In genomic region chr2:170318713-170319532, GRCm38 (mm10) we compare ENCODE assay signal across 8 mouse cellular contexts.
DNase-seq lines count a peak whose midpoint lies in the region; ATAC-seq and TF ChIP-seq lines count a peak whose summit lies in the region.

No protein-coding gene starts in this region.

- no peak for TF ChIP-seq POLR2A in cerebellum, adult 2 months (IDR thresholded peaks at IDR 0.05; ENCODE audit: borderline replicate concordance, insufficient read depth, low read length)

- peak; percentile 35; the same call in 1 of the 2 replicates for TF ChIP-seq CTCF in cerebellum, adult 2 months (IDR thresholded peaks at IDR 0.05; ENCODE audit: borderline replicate concordance, insufficient read depth, low read depth, low read length)
- TF ChIP-seq CTCF in lung, postnatal 0 days (IDR thresholded peaks at IDR 0.05), result peak; percentile 95

- no peaks in the 10 kb centered on the region for H3K36me3 ChIP-seq in ES-E14 (ENCODE audit: control insufficient read depth, insufficient read depth, low read length, poor library complexity, severe bottlenecking)
- H3K36me3 ChIP-seq in hindbrain, embryonic 11.5 days (ENCODE audit: control insufficient read depth, insufficient read depth, low read length), result no peaks in the 10 kb centered on the region
- H3K36me3 ChIP-seq in lung, postnatal 0 days (ENCODE audit: insufficient read depth, low read length), result no peaks in the 10 kb centered on the region

- peak; percentile 92 for ATAC-seq in hindbrain, embryonic 11.5 days (ENCODE audit: low FRiP score)
- ATAC-seq in lung, postnatal 0 days, result peak; percentile 96

- H3K27ac ChIP-seq in ES-E14 (ENCODE audit: insufficient read depth, low read depth, low read length, poor library complexity, severe bottlenecking), result no peak overlapping the region
- no peak overlapping the region for H3K27ac ChIP-seq in cerebellum, adult 2 months (ENCODE audit: insufficient read depth, low read length)
- peak overlapping the region; percentile 30; the same call in 1 of the 2 replicates for H3K27ac ChIP-seq in hindbrain, embryonic 11.5 days (ENCODE audit: low read depth, low read length)
- no peak overlapping the region for H3K27ac ChIP-seq in lung, postnatal 0 days (ENCODE audit: low read length)

- peak overlapping the region; percentile 50 for H3K4me2 ChIP-seq in hindbrain, embryonic 11.5 days (replicated peaks; ENCODE audit: low read depth, low read length)
- peak overlapping the region; percentile 68 for H3K4me2 ChIP-seq in lung, postnatal 0 days (replicated peaks; ENCODE audit: low read depth, low read length)

- 6% methylated on average over 25 of the region's 25 CpGs for WGBS in cerebellum, adult 2 months
- WGBS in hindbrain, embryonic 11.5 days, result 12% methylated on average over 24 of the region's 25 CpGs
- 13% methylated on average over 23 of the region's 25 CpGs for WGBS in lung, postnatal 0 days

- H3K4me1 ChIP-seq in ES-E14 (ENCODE audit: control insufficient read depth in 2 of 2, insufficient read depth in 2 of 2, low read length in 2 of 2, poor library complexity in 1 of 2), result peaks cover 2 to 7% of the 10 kb centered on the region in 2 experiments; a peak in 2 of 4 replicates
- H3K4me1 ChIP-seq in cerebellum, adult 2 months (ENCODE audit: control insufficient read depth, insufficient read depth, low read length), result no peaks in the 10 kb centered on the region
- no peaks in the 10 kb centered on the region for H3K4me1 ChIP-seq in hindbrain, embryonic 11.5 days (replicated peaks; ENCODE audit: control insufficient read depth, insufficient read depth, low read length)
- peaks cover 6% of the 10 kb centered on the region; the same call in 1 of the 2 replicates for H3K4me1 ChIP-seq in lung, postnatal 0 days (ENCODE audit: insufficient read depth, low read depth, low read length)

- in situ Hi-C loops in ES-E14 (cut with MboI; ENCODE audit: low sequenced_read_pairs in 2 of 2, unreplicated experiment in 2 of 2), result no loop called here

- peak; percentile 84 for DNase-seq in ES-E14 (ENCODE audit: low read depth, low spot score)
- peak; percentile 37 to 48 for DNase-seq in cerebellum, adult 2 months
- DNase-seq in frontal cortex, adult 2 months (ENCODE audit: extremely low spot score in 1 of 2, low spot score in 1 of 2), result peak; percentile 75 to 86
- DNase-seq in hindbrain, embryonic 11.5 days (ENCODE audit: low spot score), result peak; percentile 90
- peak; percentile 88 to 89 for DNase-seq in layer of hippocampus, postnatal 10 days (ENCODE audit: low spot score in 2 of 2)
- peak; percentile 97 for DNase-seq in lung, postnatal 0 days (ENCODE audit: low spot score)
- peak; percentile 38 for DNase-seq in retina, adult 2 months (ENCODE audit: low read depth, low spot score)
- peak; percentile 94 for DNase-seq in thymus, postnatal 25 days

- H3K4me3 ChIP-seq in ES-E14 (ENCODE audit: insufficient read depth in 1 of 2, low read depth in 1 of 2, low read length in 2 of 2, poor library complexity in 1 of 2, severe bottlenecking in 1 of 2), result peak overlapping the region; percentile 28 to 60
- peak overlapping the region; percentile 50 for H3K4me3 ChIP-seq in cerebellum, adult 2 months (replicated peaks; ENCODE audit: insufficient read depth, low read depth, low read length)
- peak overlapping the region; percentile 28 for H3K4me3 ChIP-seq in hindbrain, embryonic 11.5 days (ENCODE audit: low read depth, low read length)
- peak overlapping the region; percentile 28; the same call in 1 of the 2 replicates for H3K4me3 ChIP-seq in lung, postnatal 0 days (ENCODE audit: low read depth, low read length)

- no peaks in the 10 kb centered on the region for H3K27me3 ChIP-seq in cerebellum, adult 2 months (ENCODE audit: control insufficient read depth, insufficient read depth, low read length)
- no peaks in the 10 kb centered on the region for H3K27me3 ChIP-seq in hindbrain, embryonic 11.5 days (ENCODE audit: control insufficient read depth, insufficient read depth, low read length)
- H3K27me3 ChIP-seq in lung, postnatal 0 days (replicated peaks; ENCODE audit: insufficient read depth, low read length), result no peaks in the 10 kb centered on the region

- peak; percentile 37 for TF ChIP-seq EP300 in lung, postnatal 0 days (IDR thresholded peaks at IDR 0.05)

- H3K9me3 ChIP-seq in ES-E14 (ENCODE audit: control insufficient read depth, insufficient read depth, low read depth, low read length), result no peaks in the 10 kb centered on the region
- H3K9me3 ChIP-seq in hindbrain, embryonic 11.5 days (ENCODE audit: control insufficient read depth, low read length), result no peaks in the 10 kb centered on the region
- H3K9me3 ChIP-seq in lung, postnatal 0 days (ENCODE audit: low read length), result no peaks in the 10 kb centered on the region

- H3K9ac ChIP-seq in ES-E14 (ENCODE audit: insufficient read depth, low read depth, low read length, poor library complexity, severe bottlenecking), result peak overlapping the region; percentile 8; the same call in 1 of the 2 replicates
- H3K9ac ChIP-seq in hindbrain, embryonic 11.5 days (ENCODE audit: low read depth, low read length), result no peak overlapping the region; the same call in none of the 2 replicates
- no peak overlapping the region for H3K9ac ChIP-seq in lung, postnatal 0 days (replicated peaks; ENCODE audit: low read depth)

TF ChIP-seq in ES-E14, 5 proteins besides CTCF, POLR2A, EP300 and RAD21:
- TF ChIP-seq ZC3H11A (IDR thresholded peaks at IDR 0.05; ENCODE audit: borderline replicate concordance, low read depth, low read length), result 0 out of 2 replicates have a peak, but pooled peaks have one; percentile 41
- 0 out of 2 replicates have a peak, but pooled peaks have one; percentile 25 for TF ChIP-seq HCFC1 (IDR thresholded peaks at IDR 0.05; ENCODE audit: borderline replicate concordance, insufficient read depth, low read length)
- no peak for TF ChIP-seq MAFK (IDR thresholded peaks at IDR 0.05; ENCODE audit: insufficient read depth, low read depth, low read length)
- TF ChIP-seq CHD2 (IDR thresholded peaks at IDR 0.05; ENCODE audit: low read depth, low read length), result no peak
- TF ChIP-seq ZNF384 (IDR thresholded peaks at IDR 0.05; ENCODE audit: low read depth, low read length), result peak; percentile 98

Comparison
In these comparisons a context has a peak if more than half of its experiments do, and no peak if none do; other contexts are left out.
1. DNase-seq: peak in every context shown above with its lines; median percentile 97 in lung, postnatal 0 days; 94 in thymus, postnatal 25 days; 90 in hindbrain, embryonic 11.5 days; 88 in layer of hippocampus, postnatal 10 days; 84 in ES-E14; 80 in frontal cortex, adult 2 months; 42 in cerebellum, adult 2 months; 38 in retina, adult 2 months.